Mouse (Mus musculus) midbrain, postnatal 0 days (tissue): ENCODE data around the gene Alg14. TPM values are rescaled to one million over a fixed set of nuclear protein-coding genes. Genes with fewer than 3 reads are reported as not detected.

Experiments used
- ATAC-seq: fragments of 200-750 bp; cut with Nextera tagmentation; 2 replicates; pipeline ENCODE4 v1.8.0; 2017; ENCODE audit warnings: moderate number of reproducible peaks, mild to moderate bottlenecking, moderate TSS enrichment, moderate library complexity; ENCODE audit not compliant: low FRiP score
- DNase-seq: peaks from one replicate; pipeline ENCODE4 v3.0.0-alpha.2; 2015; ENCODE audit warnings: low spot score
- H3K27ac ChIP-seq: fragments of 300-500 bp; sonication (generic); 2 replicates; pipeline ENCODE4 v1.5.1; 2014; ENCODE audit warnings: low read depth, mild to moderate bottlenecking, low read length, mixed read lengths
- H3K27me3 ChIP-seq: fragments of 300-500 bp; sonication (generic); 2 replicates; pipeline ENCODE4 v1.6.1; 2014; ENCODE audit warnings: low read length, control low read depth, mixed read lengths; ENCODE audit not compliant: insufficient read depth
- H3K36me3 ChIP-seq: fragments of 300-500 bp; sonication (generic); 2 replicates; pipeline ENCODE4 v1.6.1; 2014; ENCODE audit warnings: low read length, control low read depth, mixed read lengths; ENCODE audit not compliant: insufficient read depth
- H3K4me1 ChIP-seq: fragments of 300-500 bp; sonication (generic); 2 replicates; pipeline ENCODE4 v1.6.1; 2014; ENCODE audit warnings: mild to moderate bottlenecking, control low read depth, antibody characterized with exemption, low read length, mixed read lengths; ENCODE audit not compliant: insufficient read depth
- H3K4me2 ChIP-seq: fragments of 300-500 bp; sonication (generic); 2 replicates; pipeline ENCODE4 v1.6.1; 2014; ENCODE audit warnings: low read depth, mild to moderate bottlenecking, low read length, mixed read lengths; ENCODE audit not compliant: poor library complexity, severe bottlenecking
- H3K4me3 ChIP-seq: fragments of 300-500 bp; sonication (generic); 2 replicates; pipeline ENCODE4 v1.5.1; 2014; ENCODE audit warnings: low read depth, mild to moderate bottlenecking, low read length, moderate library complexity
- H3K9ac ChIP-seq: fragments of 300-500 bp; sonication (generic); replicated peaks from 2 replicates; pipeline ENCODE4 v1.6.1; 2014; ENCODE audit warnings: mild to moderate bottlenecking, low read length, moderate library complexity, mixed read lengths; ENCODE audit not compliant: poor library complexity, severe bottlenecking
- H3K9me3 ChIP-seq: fragments of 300-500 bp; sonication (generic); 2 replicates; pipeline ENCODE4 v1.6.1; 2016; ENCODE audit warnings: low read length, control low read depth
- CTCF ChIP-seq: IDR thresholded peaks from 2 replicates; pipeline ENCODE4 v1.5.1; 2016; ENCODE audit warnings: antibody characterized with exemption, mild to moderate bottlenecking
- WGBS: fragments of 180-500 bp; shearing (Covaris S2); extraction: QIAGEN DNeasy Blood & Tissue Kit; methylation state at CpG from one replicate; pipeline ENCODE4 v1.1.7; 2014; 5-methylcytosine and 5-hydroxymethylcytosine counted together
- polyA plus RNA-seq: library from polyadenylated mRNA; unstranded; fragments of >200 nt; fragmentation: Nextera tagmentation; extraction: Ambion mirVana; gene quantifications from 2 replicates; pipeline ENCODE4 v1.2.1, GENCODE M21; 2015
- total RNA-seq: library from RNA; depleted of rRNA; stranded (reverse); fragments of >200 nt; gene quantifications from 2 replicates; pipeline ENCODE4 v1.2.3, GENCODE M21; 2014; rRNA removed

Alg14 gene
- total and polyA plus RNA-seq, 2 experiments from 2014 or later = 18.8 to 26.0 TPM

DNA sequence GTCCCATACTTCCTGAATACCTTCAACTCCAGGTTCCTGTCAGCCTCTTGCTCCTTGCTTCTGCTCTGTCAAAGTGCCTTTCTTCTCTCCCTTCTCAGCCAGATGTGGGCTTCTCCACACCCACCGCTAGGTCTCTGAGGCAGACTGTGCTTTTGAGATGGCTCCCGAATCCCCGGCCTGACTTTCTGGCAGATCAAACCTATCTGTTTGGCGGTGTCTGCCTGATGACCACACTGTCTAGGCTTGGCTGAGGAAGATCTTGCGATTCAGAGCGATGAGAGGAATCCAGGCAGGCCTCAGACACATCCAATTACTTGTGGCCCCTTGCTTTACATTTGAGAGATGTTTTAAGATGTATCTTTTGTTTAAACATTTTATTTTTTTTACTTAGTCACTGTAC lies 110.5 kb downstream of the Alg14 start:
- ATAC-seq (no peak), DNase-seq (no peak)
- Histone ChIP-seq H3K9ac (no peak overlapping the region), H3K4me1 (no peaks in the 10 kb centered on the region), H3K4me2 (no peak overlapping the region), H3K27me3 (no peaks in the 10 kb centered on the region), H3K4me3 (no peak overlapping the region), H3K9me3 (no peaks in the 10 kb centered on the region), H3K27ac (no peak overlapping the region), H3K36me3 (no peaks in the 10 kb centered on the region)
- 88% methylated on average over 6 of the region's 6 CpGs for whole genome bisulfite sequencing
- no peak for TF ChIP-seq CTCF

DNA sequence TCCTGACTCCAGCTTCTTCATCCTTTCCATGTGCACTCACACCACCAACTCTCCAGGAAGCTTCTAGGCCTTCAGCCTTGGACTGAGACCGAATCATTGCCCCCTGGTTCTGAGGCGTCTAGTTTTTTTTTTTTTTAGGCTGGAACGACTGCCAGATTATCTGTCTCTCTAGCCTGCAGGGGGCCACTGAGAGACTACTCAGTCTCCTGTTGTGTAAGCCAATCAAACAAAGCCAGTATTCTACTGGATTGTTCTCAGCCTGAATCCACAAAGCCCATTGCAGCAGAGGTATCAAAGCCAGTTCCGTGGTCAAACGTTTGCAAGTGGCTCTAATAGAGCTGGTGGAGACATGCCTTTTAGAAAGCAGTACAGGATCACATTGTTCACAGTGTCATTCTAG lies 111.9 kb downstream of the Alg14 start:
- no peaks in the 10 kb centered on the region for H3K27me3 ChIP-seq
- no peaks in the 10 kb centered on the region for H3K36me3 ChIP-seq
- 24% methylated on average over 5 of the region's 5 CpGs for WGBS
- no peak overlapping the region for H3K4me3 ChIP-seq
- H3K9me3 ChIP-seq = no peaks in the 10 kb centered on the region
- ATAC-seq = no peak
- TF ChIP-seq CTCF = no peak
- no peaks in the 10 kb centered on the region for H3K4me1 ChIP-seq
- no peak overlapping the region for H3K9ac ChIP-seq
- DNase-seq = no peak
- H3K4me2 ChIP-seq = no peak overlapping the region
- H3K27ac ChIP-seq = no peak overlapping the region

DNA sequence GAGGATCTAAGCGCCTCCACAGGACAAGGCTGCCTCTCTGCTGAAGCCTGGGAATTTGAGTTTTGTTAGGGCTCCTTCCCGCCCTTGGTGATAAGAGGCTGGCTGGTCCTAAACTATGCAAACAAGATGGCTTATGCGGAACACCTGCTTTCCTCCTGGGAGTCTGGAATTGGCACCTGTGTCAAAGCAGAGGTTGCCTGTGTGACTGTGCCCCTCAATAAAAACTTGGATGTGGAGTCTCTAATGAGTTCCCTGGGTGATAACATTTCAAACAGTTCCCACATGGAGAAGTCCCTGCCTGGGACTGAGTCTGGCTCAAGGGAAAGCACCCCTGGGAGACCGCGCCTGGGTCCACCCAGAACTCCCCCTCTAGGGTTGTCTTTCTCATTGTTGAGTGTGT lies 113.5 kb downstream of the Alg14 start:
- H3K4me2 ChIP-seq = no peak overlapping the region
- H3K9ac ChIP-seq = no peak overlapping the region
- ATAC-seq (no peak), DNase-seq (no peak)
- H3K4me1 ChIP-seq = no peaks in the 10 kb centered on the region
- H3K27me3 ChIP-seq = no peaks in the 10 kb centered on the region
- 76% methylated on average over 5 of the region's 5 CpGs for WGBS
- no peak overlapping the region for H3K27ac ChIP-seq
- H3K4me3 ChIP-seq = no peak overlapping the region
- TF ChIP-seq CTCF = no peak
- no peaks in the 10 kb centered on the region for H3K36me3 ChIP-seq
- no peaks in the 10 kb centered on the region for H3K9me3 ChIP-seq

DNA sequence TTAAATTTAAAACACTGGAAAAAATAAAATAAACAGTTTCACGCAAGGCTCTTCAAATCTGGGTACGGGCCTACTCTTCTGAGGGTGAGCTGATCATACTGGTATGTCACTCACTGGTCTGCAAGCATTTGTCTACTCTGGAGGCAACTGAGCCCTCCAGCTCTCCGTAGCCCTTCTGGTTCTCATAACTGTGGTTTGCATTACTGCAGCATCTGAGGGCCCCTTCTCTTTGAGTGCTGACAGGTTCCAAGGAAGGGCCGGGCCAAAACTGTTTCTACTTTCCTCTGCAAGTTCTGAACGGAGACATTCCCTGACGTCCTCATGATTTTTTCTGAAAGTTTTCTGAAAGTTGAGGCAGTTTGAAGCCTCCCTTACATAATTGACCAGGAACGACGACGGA lies 115.8 kb downstream of the Alg14 start:
- WGBS = 78% methylated on average over 9 of the region's 9 CpGs
- Histone ChIP-seq H3K4me1 (no peaks in the 10 kb centered on the region), H3K27ac (no peak overlapping the region), H3K4me2 (no peak overlapping the region), H3K36me3 (no peaks in the 10 kb centered on the region), H3K27me3 (no peaks in the 10 kb centered on the region), H3K9ac (no peak overlapping the region), H3K4me3 (no peak overlapping the region), H3K9me3 (no peaks in the 10 kb centered on the region)
- no peak for TF ChIP-seq CTCF
- DNase-seq = no peak
- no peak for ATAC-seq

DNA sequence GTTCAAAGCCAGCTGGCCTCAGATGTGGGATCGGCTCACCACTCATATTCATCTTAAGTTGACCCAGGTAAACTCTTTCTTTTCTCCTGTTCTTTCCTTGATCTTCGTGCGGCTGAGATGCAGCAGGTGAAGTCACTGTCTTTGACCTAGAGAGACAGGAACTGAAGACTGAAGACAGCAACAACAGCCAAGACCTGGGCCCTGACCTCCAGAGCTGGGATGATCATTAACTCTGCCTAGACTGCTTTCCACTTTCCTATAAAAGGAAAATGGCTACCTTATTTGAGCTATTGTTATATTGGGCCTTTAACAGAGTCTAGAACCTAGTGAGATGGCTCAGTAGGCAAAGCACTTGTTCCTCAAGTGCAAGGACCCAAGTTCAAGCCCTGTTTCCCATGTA lies 116.8 kb downstream of the Alg14 start:
- Histone ChIP-seq H3K27me3 (no peaks in the 10 kb centered on the region), H3K4me1 (no peaks in the 10 kb centered on the region), H3K27ac (no peak overlapping the region), H3K36me3 (no peaks in the 10 kb centered on the region), H3K4me3 (no peak overlapping the region), H3K9me3 (no peaks in the 10 kb centered on the region), H3K9ac (no peak overlapping the region), H3K4me2 (no peak overlapping the region)
- ATAC-seq (no peak), DNase-seq (no peak)
- no peak for TF ChIP-seq CTCF
- 92% methylated on average over 3 of the region's 3 CpGs for WGBS

DNA sequence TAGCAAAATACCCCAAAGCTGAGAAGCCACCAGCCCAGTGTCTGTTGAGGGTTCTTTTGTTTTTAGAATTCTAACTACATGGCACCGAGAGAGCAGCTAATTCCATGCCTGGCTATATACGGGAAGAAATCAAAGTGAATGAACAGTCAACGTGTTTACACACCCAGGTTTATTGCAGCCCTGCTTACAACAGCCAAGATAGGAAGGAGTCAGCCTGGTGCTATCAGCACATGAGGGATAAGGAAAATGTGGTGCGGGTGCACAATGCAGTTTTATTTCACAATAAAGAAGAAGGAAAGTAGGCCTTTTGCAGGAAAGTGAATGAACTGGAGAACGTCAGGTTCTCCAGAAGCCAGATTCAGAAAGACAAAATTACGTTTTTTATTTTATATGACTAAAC lies 119.9 kb downstream of the Alg14 start:
- Histone ChIP-seq H3K9me3 (no peaks in the 10 kb centered on the region), H3K27me3 (no peaks in the 10 kb centered on the region), H3K4me1 (no peaks in the 10 kb centered on the region), H3K4me2 (no peak overlapping the region), H3K27ac (no peak overlapping the region), H3K9ac (no peak overlapping the region), H3K4me3 (no peak overlapping the region), H3K36me3 (no peaks in the 10 kb centered on the region)
- ATAC-seq = no peak
- WGBS = 82% methylated on average over 6 of the region's 6 CpGs
- no peak for TF ChIP-seq CTCF
- DNase-seq = no peak

Other genes starting within 250 kb of the Alg14 start
- gene Rwdd3, start 120.1 kb upstream of the Alg14 start, total RNA-seq = 5.6 and 11.3 TPM in 2 replicates
- gene Rwdd3, start 120.1 kb upstream of the Alg14 start, polyA plus RNA-seq = 10.0 and 10.2 TPM in 2 replicates
- 12.2 and 15.0 TPM in 2 replicates for gene Tmem56, start 8.7 kb upstream of the Alg14 start, total RNA-seq
- 2.9 and 3.3 TPM in 2 replicates for gene Tmem56, start 8.7 kb upstream of the Alg14 start, polyA plus RNA-seq
- gene Cnn3, start 134.7 kb downstream of the Alg14 start, total RNA-seq = 116 and 122 TPM in 2 replicates
- 181 and 187 TPM in 2 replicates for gene Cnn3, start 134.7 kb downstream of the Alg14 start, polyA plus RNA-seq
- 0.22 and 0.61 TPM in 2 replicates for gene Slc44a3, start 240.6 kb downstream of the Alg14 start, total RNA-seq
- 0.47 and 0.48 TPM in 2 replicates for gene Slc44a3, start 240.6 kb downstream of the Alg14 start, polyA plus RNA-seq